Mouse (Mus musculus) liver, embryonic 11.5 days (tissue): ENCODE results near the gene Rbfox1. TPM values are rescaled to one million over a fixed set of nuclear protein-coding genes. Genes with fewer than 3 reads are reported as not detected.

Experiments used
- ATAC-seq: fragments of 200-750 bp; cut with Nextera tagmentation; replicated peaks from 2 replicates; pipeline ENCODE4 v1.8.0; 2017; ENCODE audit warnings: moderate number of reproducible peaks, mild to moderate bottlenecking, moderate TSS enrichment, moderate library complexity; ENCODE audit not compliant: low FRiP score
- DNase-seq: peaks from one replicate; pipeline ENCODE4 v3.0.0-alpha.2; 2017; ENCODE audit warnings: low spot score
- H3K27ac ChIP-seq: fragments of 300-500 bp; sonication (generic); 2 replicates; pipeline ENCODE4 v1.5.1; 2014; ENCODE audit warnings: mild to moderate bottlenecking, low read depth, low read length, control low read depth
- H3K27me3 ChIP-seq: fragments of 300-500 bp; sonication (generic); replicated peaks from 2 replicates; pipeline ENCODE4 v1.6.1; 2014; ENCODE audit warnings: low read length, mixed read lengths; ENCODE audit not compliant: control insufficient read depth, insufficient read depth
- H3K36me3 ChIP-seq: fragments of 300-500 bp; sonication (generic); 2 replicates; pipeline ENCODE4 v1.6.1; 2014; ENCODE audit warnings: mild to moderate bottlenecking, low read length, moderate library complexity, mixed read lengths; ENCODE audit not compliant: control insufficient read depth, insufficient read depth
- H3K4me1 ChIP-seq: fragments of 300-500 bp; sonication (generic); replicated peaks from 2 replicates; pipeline ENCODE4 v1.6.1; 2014; ENCODE audit warnings: low read length, mixed read lengths; ENCODE audit not compliant: control insufficient read depth, insufficient read depth
- H3K4me2 ChIP-seq: fragments of 300-500 bp; sonication (generic); 2 replicates; pipeline ENCODE4 v1.6.1; 2014; ENCODE audit warnings: mild to moderate bottlenecking, control low read depth, moderate library complexity
- H3K4me3 ChIP-seq: fragments of 300-500 bp; sonication (generic); 2 replicates; pipeline ENCODE4 v1.5.1; 2014; ENCODE audit warnings: low read depth, low read length, control low read depth
- H3K9ac ChIP-seq: fragments of 300-500 bp; sonication (generic); 2 replicates; pipeline ENCODE4 v1.6.1; 2014; ENCODE audit warnings: low read depth, low read length, control low read depth
- H3K9me3 ChIP-seq: fragments of 300-500 bp; sonication (generic); 2 replicates; pipeline ENCODE4 v1.6.1; 2016; ENCODE audit warnings: low read length, inconsistent platforms, mixed read lengths; ENCODE audit not compliant: control insufficient read depth
- WGBS: fragments of 180-500 bp; shearing (Covaris S2); extraction: QIAGEN DNeasy Blood & Tissue Kit; methylation state at CpG from one replicate; pipeline ENCODE4 v1.1.7; 2014; 5-methylcytosine and 5-hydroxymethylcytosine counted together
- polyA plus RNA-seq: library from polyadenylated mRNA; unstranded; fragments of >200 nt; fragmentation: Nextera tagmentation; extraction: Ambion mirVana; gene quantifications from 2 replicates; pipeline ENCODE4 v1.2.1, GENCODE M21; 2014

Rbfox1 gene
- polyA plus RNA-seq, 1 experiment from 2014 or later = 1.4 TPM

GRCm38 (mm10) chr16:7115945-7116344 lies 1230.8 kb downstream of the Rbfox1 start:
- H3K4me1 ChIP-seq = no peaks in the 10 kb centered on the region
- H3K36me3 ChIP-seq = no peaks in the 10 kb centered on the region
- WGBS = 63% methylated on average over 3 of the region's 3 CpGs
- H3K27ac ChIP-seq = no peak overlapping the region
- no peak overlapping the region for H3K4me2 ChIP-seq
- no peak overlapping the region for H3K4me3 ChIP-seq
- ATAC-seq (no peak), DNase-seq (no peak)
- no peaks in the 10 kb centered on the region for H3K27me3 ChIP-seq
- H3K9ac ChIP-seq = no peak overlapping the region
- H3K9me3 ChIP-seq = no peaks in the 10 kb centered on the region

DNA sequence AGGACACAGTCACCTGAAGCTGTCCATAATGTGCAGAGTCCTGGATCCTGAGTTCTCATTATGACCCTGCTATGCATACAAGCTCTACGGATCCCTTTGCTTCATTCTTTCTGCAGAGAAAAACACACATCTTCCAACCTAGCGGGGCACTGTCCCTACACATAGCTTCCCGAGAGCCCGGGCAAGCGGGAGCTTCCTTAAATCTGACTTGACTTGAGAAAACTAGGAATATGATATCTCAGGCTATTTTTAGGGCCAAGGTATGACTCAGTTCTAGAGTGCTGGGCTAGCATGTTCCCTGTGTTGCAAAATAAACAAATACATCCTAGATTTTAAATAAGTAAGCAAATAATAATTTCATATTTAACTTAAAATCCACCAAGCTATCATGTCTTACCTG lies 1244.4 kb downstream of the Rbfox1 start:
- H3K27ac ChIP-seq = no peak overlapping the region
- no peak overlapping the region for H3K4me3 ChIP-seq
- no peak overlapping the region for H3K4me2 ChIP-seq
- H3K36me3 ChIP-seq = no peaks in the 10 kb centered on the region
- no peaks in the 10 kb centered on the region for H3K4me1 ChIP-seq
- ATAC-seq (no peak), DNase-seq (no peak)
- no peaks in the 10 kb centered on the region for H3K9me3 ChIP-seq
- no peak overlapping the region for H3K9ac ChIP-seq
- 86% methylated on average over 5 of the region's 5 CpGs for WGBS
- no peaks in the 10 kb centered on the region for H3K27me3 ChIP-seq

DNA sequence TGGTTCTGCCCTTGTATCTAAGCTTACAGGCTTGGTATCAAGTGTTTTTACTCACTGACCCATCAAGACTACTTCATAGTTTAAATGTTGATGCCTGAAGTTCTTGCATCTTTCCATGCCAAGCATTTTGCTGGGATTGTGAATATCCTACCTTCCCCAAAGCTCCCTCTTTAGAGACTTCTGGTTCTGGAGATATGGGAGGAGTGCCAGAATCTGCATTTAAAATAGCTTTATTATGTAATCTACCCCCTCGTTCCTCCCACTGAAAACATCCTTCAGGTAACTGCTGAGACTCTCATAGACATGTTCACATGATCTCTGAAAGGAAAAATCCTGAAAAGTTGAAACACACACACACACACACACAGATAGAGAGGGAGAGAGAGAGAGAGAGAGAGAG lies 1247.3 kb downstream of the Rbfox1 start:
- H3K4me2 ChIP-seq = no peak overlapping the region
- no peaks in the 10 kb centered on the region for H3K9me3 ChIP-seq
- no peaks in the 10 kb centered on the region for H3K36me3 ChIP-seq
- 56% methylated on average over 1 of the region's 1 CpGs for WGBS
- no peaks in the 10 kb centered on the region for H3K27me3 ChIP-seq
- H3K9ac ChIP-seq = no peak overlapping the region
- no peak overlapping the region for H3K27ac ChIP-seq
- DNase-seq (no peak), ATAC-seq (no peak)
- no peak overlapping the region for H3K4me3 ChIP-seq
- no peaks in the 10 kb centered on the region for H3K4me1 ChIP-seq

DNA sequence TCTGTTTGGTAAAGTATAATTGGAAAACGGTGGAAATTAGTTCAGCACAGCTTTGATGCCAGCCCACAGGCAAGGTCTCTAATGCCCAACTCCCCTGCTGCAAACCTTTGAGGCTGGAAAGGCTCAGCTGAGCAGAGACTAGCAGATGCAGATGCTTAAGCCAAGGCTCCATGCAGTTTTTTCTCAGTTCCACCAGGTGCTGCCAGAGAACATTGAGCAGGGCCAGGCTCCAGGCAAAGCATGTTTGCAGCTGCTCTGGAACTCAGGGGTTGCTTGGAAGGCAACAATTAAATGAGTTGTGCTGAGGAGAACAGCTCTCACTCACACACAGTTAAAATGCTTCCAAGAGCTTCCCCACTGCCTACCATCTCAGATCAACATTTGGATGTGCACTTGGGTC lies 1251.8 kb downstream of the Rbfox1 start:
- ATAC-seq = no peak

GRCm38 (mm10) chr16:7139480-7139879 lies 1254.3 kb downstream of the Rbfox1 start:
- H3K27me3 ChIP-seq = no peaks in the 10 kb centered on the region
- no peak overlapping the region for H3K9ac ChIP-seq
- ATAC-seq (no peak), DNase-seq (no peak)
- H3K36me3 ChIP-seq = no peaks in the 10 kb centered on the region
- H3K27ac ChIP-seq = no peak overlapping the region
- no peaks in the 10 kb centered on the region for H3K9me3 ChIP-seq
- H3K4me1 ChIP-seq = no peaks in the 10 kb centered on the region
- no peak overlapping the region for H3K4me3 ChIP-seq
- H3K4me2 ChIP-seq = no peak overlapping the region
- 77% methylated on average over 2 of the region's 2 CpGs for WGBS

More for the DNA sequence above, 1251.8 kb downstream of the Rbfox1 start:
- DNase-seq = no peak
- H3K27ac ChIP-seq = no peak overlapping the region
- H3K4me2 ChIP-seq = no peak overlapping the region
- H3K9me3 ChIP-seq = no peaks in the 10 kb centered on the region
- WGBS = 72% methylated on average over 1 of the region's 1 CpGs
- no peaks in the 10 kb centered on the region for H3K4me1 ChIP-seq
- no peak overlapping the region for H3K9ac ChIP-seq
- H3K4me3 ChIP-seq = no peak overlapping the region
- H3K36me3 ChIP-seq = no peaks in the 10 kb centered on the region
- no peaks in the 10 kb centered on the region for H3K27me3 ChIP-seq

DNA sequence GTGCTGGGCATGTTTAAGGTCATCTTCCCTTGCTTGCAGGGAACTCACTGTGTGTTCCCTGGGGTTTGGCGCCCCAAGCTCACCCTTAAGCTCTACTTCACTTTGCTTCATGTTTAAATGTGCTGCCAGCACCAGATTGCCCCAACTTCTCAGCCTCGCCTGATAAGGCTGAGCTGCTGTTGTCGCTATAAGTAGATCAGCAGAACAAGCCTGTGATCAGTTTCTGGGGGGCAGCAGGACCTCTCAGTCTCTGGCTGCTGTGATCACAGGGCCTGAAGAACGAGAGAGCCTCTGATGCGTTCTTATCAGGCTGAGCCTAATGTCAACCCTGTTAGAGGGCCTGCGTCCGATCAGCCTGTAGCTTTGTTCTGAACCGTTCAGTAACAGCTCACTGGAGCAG lies 1255.8 kb downstream of the Rbfox1 start:
- Histone ChIP-seq H3K9ac (no peak overlapping the region), H3K27ac (no peak overlapping the region), H3K4me1 (no peaks in the 10 kb centered on the region), H3K36me3 (no peaks in the 10 kb centered on the region), H3K9me3 (no peaks in the 10 kb centered on the region), H3K4me2 (no peak overlapping the region), H3K4me3 (no peak overlapping the region), H3K27me3 (no peaks in the 10 kb centered on the region)
- ATAC-seq (no peak; the same call in 1 of the 2 replicates), DNase-seq (no peak)
- 51% methylated on average over 8 of the region's 8 CpGs for WGBS

DNA sequence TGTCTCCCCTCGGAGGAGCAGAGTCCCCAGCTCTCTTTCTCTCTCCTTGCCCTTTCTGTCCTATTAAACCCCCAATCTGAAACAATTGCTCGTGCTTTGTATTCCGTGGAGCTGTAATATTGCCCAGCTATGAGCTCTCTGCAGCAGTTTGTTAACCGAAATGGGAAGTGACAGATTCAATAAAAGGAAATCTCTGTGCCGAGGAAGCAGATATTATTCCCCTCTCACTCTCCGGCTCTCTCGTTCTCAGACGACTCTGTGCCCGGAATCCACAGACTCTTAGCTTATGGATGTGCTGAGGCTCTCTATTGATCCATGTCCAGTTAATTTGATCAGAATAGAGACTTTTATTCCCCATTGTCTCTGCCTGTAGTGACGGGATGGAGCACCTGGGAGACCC lies 1260.3 kb downstream of the Rbfox1 start:
- WGBS = 78% methylated on average over 10 of the region's 10 CpGs
- ATAC-seq (no peak), DNase-seq (no peak)
- no peaks in the 10 kb centered on the region for H3K27me3 ChIP-seq
- H3K9me3 ChIP-seq = no peaks in the 10 kb centered on the region
- H3K4me2 ChIP-seq = no peak overlapping the region
- no peak overlapping the region for H3K4me3 ChIP-seq
- no peaks in the 10 kb centered on the region for H3K36me3 ChIP-seq
- H3K27ac ChIP-seq = no peak overlapping the region
- 0 out of 2 replicates have a peak, but pooled peaks cover 2% of the 10 kb centered on the region for H3K4me1 ChIP-seq
- no peak overlapping the region for H3K9ac ChIP-seq

DNA sequence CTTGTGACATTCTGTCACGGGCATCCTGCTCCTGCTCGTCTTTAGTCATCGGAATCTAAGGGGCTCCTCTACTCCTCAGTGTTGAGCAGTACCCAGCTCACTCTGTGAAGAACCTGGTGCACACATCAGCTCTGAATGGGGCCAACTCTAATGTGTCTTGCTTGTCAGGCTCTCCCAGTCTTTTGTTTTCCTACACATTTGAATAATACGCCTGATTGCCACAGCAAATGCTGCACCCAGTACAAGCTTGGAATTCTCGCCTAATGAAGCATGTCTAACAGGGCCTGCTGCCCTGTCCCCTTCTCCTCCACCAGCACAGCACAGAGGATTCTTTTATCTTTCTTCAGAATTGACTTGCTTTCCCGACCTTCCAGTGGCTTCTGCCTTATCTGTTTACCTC lies 1261.3 kb downstream of the Rbfox1 start:
- 58% methylated on average over 6 of the region's 6 CpGs for WGBS
- H3K9ac ChIP-seq = no peak overlapping the region
- H3K27me3 ChIP-seq = no peaks in the 10 kb centered on the region
- H3K9me3 ChIP-seq = no peaks in the 10 kb centered on the region
- no peak for ATAC-seq
- H3K4me2 ChIP-seq = no peak overlapping the region
- H3K36me3 ChIP-seq = no peaks in the 10 kb centered on the region
- DNase-seq = no peak
- no peak overlapping the region for H3K27ac ChIP-seq
- H3K4me1 ChIP-seq = 0 out of 2 replicates have a peak, but pooled peaks cover 2% of the 10 kb centered on the region
- no peak overlapping the region for H3K4me3 ChIP-seq

GRCm38 (mm10) chr16:7147884-7148283 lies 1262.7 kb downstream of the Rbfox1 start:
- Histone ChIP-seq H3K9me3 (no peaks in the 10 kb centered on the region), H3K4me1 (0 out of 2 replicates have a peak, but pooled peaks cover 2% of the 10 kb centered on the region), H3K36me3 (no peaks in the 10 kb centered on the region), H3K27me3 (no peaks in the 10 kb centered on the region), H3K27ac (no peak overlapping the region), H3K4me3 (no peak overlapping the region), H3K9ac (no peak overlapping the region), H3K4me2 (no peak overlapping the region)
- WGBS = 76% methylated on average over 2 of the region's 2 CpGs
- DNase-seq (no peak), ATAC-seq (no peak)
